Mouse (Mus musculus) liver, embryonic 12.5 days (tissue): ENCODE data around the gene 2900011O08Rik. TPM values are rescaled to one million over a fixed set of nuclear protein-coding genes. Genes with fewer than 3 reads are reported as not detected.

ENCODE experiments used
- ATAC-seq: fragments of 200-750 bp; cut with Nextera tagmentation; 2 replicates; pipeline ENCODE4 v1.8.0; 2017; ENCODE audit warnings: moderate number of reproducible peaks, mild to moderate bottlenecking, moderate library complexity
- H3K27ac ChIP-seq: fragments of 300-500 bp; sonication (generic); 2 replicates; pipeline ENCODE4 v1.5.1; 2016; ENCODE audit warnings: mild to moderate bottlenecking
- H3K27me3 ChIP-seq: fragments of 300-500 bp; sonication (generic); replicated peaks from 2 replicates; pipeline ENCODE4 v1.6.1; 2016; ENCODE audit warnings: mild to moderate bottlenecking, moderate library complexity
- H3K36me3 ChIP-seq: fragments of 300-500 bp; sonication (generic); 2 replicates; pipeline ENCODE4 v1.6.1; 2016; ENCODE audit warnings: mild to moderate bottlenecking, moderate library complexity
- H3K4me1 ChIP-seq: fragments of 300-500 bp; sonication (generic); 2 replicates; pipeline ENCODE4 v1.6.1; 2016
- H3K4me2 ChIP-seq: fragments of 300-500 bp; sonication (generic); 2 replicates; pipeline ENCODE4 v1.6.1; 2016; ENCODE audit warnings: mild to moderate bottlenecking, moderate library complexity
- H3K4me3 ChIP-seq: fragments of 300-500 bp; sonication (generic); 2 replicates; pipeline ENCODE4 v1.5.1; 2016; ENCODE audit warnings: mild to moderate bottlenecking, moderate library complexity
- H3K9ac ChIP-seq: fragments of 300-500 bp; sonication (generic); 2 replicates; pipeline ENCODE4 v1.6.1; 2016; ENCODE audit warnings: mild to moderate bottlenecking, moderate library complexity
- H3K9me3 ChIP-seq: fragments of 300-500 bp; sonication (generic); replicated peaks from 2 replicates; pipeline ENCODE4 v1.6.1; 2016; ENCODE audit warnings: mild to moderate bottlenecking, moderate library complexity
- WGBS: fragments of 180-500 bp; shearing (Covaris S2); methylation state at CpG from one replicate; pipeline ENCODE4 v1.1.7; 2016; ENCODE audit not compliant: insufficient replicate concordance; 5-methylcytosine and 5-hydroxymethylcytosine counted together
- polyA plus RNA-seq: library from polyadenylated mRNA; unstranded; fragments of >200 nt; fragmentation: Nextera tagmentation; extraction: Ambion mirVana; gene quantifications from 2 replicates; pipeline ENCODE4 v1.2.1, GENCODE M21; 2016

The 2900011O08Rik gene
- polyA plus RNA-seq, result 0.15 and 0.43 TPM in 2 replicates

GRCm38 (mm10) chr16:13986574-13987478 lies at the start of gene 2900011O08Rik, which contains the start of gene Ifitm7:
2900011O08Rik (plus strand) TSS chr16:13986604.
Ifitm7 (minus strand) TSS chr16:13986888.
- Histone ChIP-seq H3K4me3 (peak within 1 kb of the TSS; percentile 33), H3K9me3 (no peaks in the 10 kb centered on the region), H3K4me2 (peak within 1 kb of the TSS; percentile 63), H3K36me3 (no peaks in the 10 kb centered on the region), H3K27ac (no peak within 1 kb of the TSS), H3K9ac (no peak within 1 kb of the TSS), H3K27me3 (peaks cover 18% of the 10 kb centered on the region), H3K4me1 (peaks cover 5% of the 10 kb centered on the region; the same call in 1 of the 2 replicates)
- WGBS, result 4% methylated on average over 31 of the region's 31 CpGs
- peak; percentile 32; the same call in 1 of the 2 replicates for ATAC-seq

- H3K36me3 ChIP-seq, result no peaks in the 10 kb centered on the region
- H3K4me2 ChIP-seq, result peak overlapping the region; percentile 65
- peaks cover 37% of the 10 kb centered on the region for H3K27me3 ChIP-seq
- H3K9me3 ChIP-seq, result no peaks in the 10 kb centered on the region
- peak overlapping the region; percentile 52 for H3K4me3 ChIP-seq
- no peaks in the 10 kb centered on the region; the same call in 1 of the 2 replicates for H3K4me1 ChIP-seq
- 7% methylated on average over 28 of the region's 28 CpGs for WGBS
- peak; percentile 66 for ATAC-seq
- no peak overlapping the region for H3K27ac ChIP-seq
- no peak overlapping the region for H3K9ac ChIP-seq
These were observed 46.1 kb upstream of the 2900011O08Rik start for GRCm38 (mm10) chr16:13940139-13940846.

- Histone ChIP-seq H3K36me3 (no peaks in the 10 kb centered on the region), H3K27ac (no peak overlapping the region), H3K9me3 (no peaks in the 10 kb centered on the region), H3K9ac (no peak overlapping the region), H3K4me1 (no peaks in the 10 kb centered on the region; the same call in 1 of the 2 replicates), H3K4me3 (peak overlapping the region; percentile 52), H3K4me2 (peak overlapping the region; percentile 65), H3K27me3 (peaks cover 37% of the 10 kb centered on the region)
- peak; percentile 46; the same call in 1 of the 2 replicates for ATAC-seq
- 2% methylated on average over 34 of the region's 34 CpGs for WGBS
These were observed 45.5 kb upstream of the 2900011O08Rik start for GRCm38 (mm10) chr16:13940847-13941395.

- Histone ChIP-seq H3K9ac (no peak overlapping the region), H3K4me1 (no peaks in the 10 kb centered on the region; the same call in 1 of the 2 replicates), H3K36me3 (no peaks in the 10 kb centered on the region), H3K4me3 (no peak overlapping the region), H3K9me3 (no peaks in the 10 kb centered on the region), H3K27me3 (peaks cover 35% of the 10 kb centered on the region), H3K27ac (no peak overlapping the region), H3K4me2 (no peak overlapping the region)
- ATAC-seq, result no peak
- WGBS, result 12% methylated on average over 4 of the region's 4 CpGs
These were observed 42.2 kb upstream of the 2900011O08Rik start for GRCm38 (mm10) chr16:13944178-13944577.

GRCm38 (mm10) chr16:13944752-13945151 lies 41.7 kb upstream of the 2900011O08Rik start:
- Histone ChIP-seq H3K4me1 (no peaks in the 10 kb centered on the region; the same call in 1 of the 2 replicates), H3K9ac (no peak overlapping the region), H3K4me3 (no peak overlapping the region), H3K27me3 (peaks cover 29% of the 10 kb centered on the region), H3K4me2 (no peak overlapping the region), H3K36me3 (no peaks in the 10 kb centered on the region), H3K9me3 (no peaks in the 10 kb centered on the region), H3K27ac (no peak overlapping the region)
- 69% methylated on average over 5 of the region's 5 CpGs for WGBS
- no peak for ATAC-seq

- ATAC-seq, result no peak
- H3K4me2 ChIP-seq, result no peak overlapping the region
- H3K4me1 ChIP-seq, result no peaks in the 10 kb centered on the region; the same call in 1 of the 2 replicates
- H3K27me3 ChIP-seq, result peaks cover 25% of the 10 kb centered on the region
- H3K27ac ChIP-seq, result no peak overlapping the region
- no peaks in the 10 kb centered on the region for H3K36me3 ChIP-seq
- H3K9ac ChIP-seq, result no peak overlapping the region
- 50% methylated on average over 4 of the region's 4 CpGs for WGBS
- H3K9me3 ChIP-seq, result no peaks in the 10 kb centered on the region
- H3K4me3 ChIP-seq, result no peak overlapping the region
These were observed 41.3 kb upstream of the 2900011O08Rik start for GRCm38 (mm10) chr16:13945153-13945552.

- no peak overlapping the region for H3K4me2 ChIP-seq
- H3K36me3 ChIP-seq, result no peaks in the 10 kb centered on the region
- 64% methylated on average over 1 of the region's 1 CpGs for WGBS
- H3K4me3 ChIP-seq, result no peak overlapping the region
- H3K9me3 ChIP-seq, result no peaks in the 10 kb centered on the region
- H3K9ac ChIP-seq, result no peak overlapping the region
- no peak overlapping the region for H3K27ac ChIP-seq
- H3K27me3 ChIP-seq, result peaks cover 14% of the 10 kb centered on the region
- no peaks in the 10 kb centered on the region; the same call in 1 of the 2 replicates for H3K4me1 ChIP-seq
- no peak for ATAC-seq
These were observed 40.1 kb upstream of the 2900011O08Rik start for GRCm38 (mm10) chr16:13946306-13946705.

- H3K9ac ChIP-seq, result no peak overlapping the region
- no peak overlapping the region for H3K27ac ChIP-seq
- H3K36me3 ChIP-seq, result no peaks in the 10 kb centered on the region
- H3K4me2 ChIP-seq, result no peak overlapping the region
- no peak for ATAC-seq
- H3K4me1 ChIP-seq, result no peaks in the 10 kb centered on the region
- H3K9me3 ChIP-seq, result no peaks in the 10 kb centered on the region
- no peak overlapping the region for H3K4me3 ChIP-seq
- 65% methylated on average over 3 of the region's 3 CpGs for WGBS
- H3K27me3 ChIP-seq, result no peaks in the 10 kb centered on the region
These were observed 35.2 kb upstream of the 2900011O08Rik start for GRCm38 (mm10) chr16:13951245-13951644.

GRCm38 (mm10) chr16:13962053-13962452 lies 24.4 kb upstream of the 2900011O08Rik start:
- Histone ChIP-seq H3K9ac (no peak overlapping the region), H3K27ac (no peak overlapping the region), H3K4me1 (no peaks in the 10 kb centered on the region), H3K4me3 (no peak overlapping the region), H3K36me3 (no peaks in the 10 kb centered on the region), H3K4me2 (no peak overlapping the region), H3K27me3 (no peaks in the 10 kb centered on the region), H3K9me3 (no peaks in the 10 kb centered on the region)
- no peak for ATAC-seq
- 6% methylated on average over 1 of the region's 1 CpGs for WGBS

- WGBS, result 73% methylated on average over 1 of the region's 1 CpGs
- no peaks in the 10 kb centered on the region for H3K9me3 ChIP-seq
- no peak for ATAC-seq
- H3K36me3 ChIP-seq, result no peaks in the 10 kb centered on the region
- no peak overlapping the region for H3K27ac ChIP-seq
- H3K9ac ChIP-seq, result no peak overlapping the region
- no peaks in the 10 kb centered on the region for H3K27me3 ChIP-seq
- no peak overlapping the region for H3K4me2 ChIP-seq
- H3K4me1 ChIP-seq, result no peaks in the 10 kb centered on the region
- H3K4me3 ChIP-seq, result no peak overlapping the region
These were observed 17.3 kb upstream of the 2900011O08Rik start for GRCm38 (mm10) chr16:13969096-13969495.

- no peak overlapping the region for H3K9ac ChIP-seq
These were observed 14.4 kb upstream of the 2900011O08Rik start for GRCm38 (mm10) chr16:13972051-13972450.

More at GRCm38 (mm10) chr16:13972051-13972450, 14.4 kb upstream of the 2900011O08Rik start:
- H3K27me3 ChIP-seq, result no peaks in the 10 kb centered on the region
- no peak overlapping the region for H3K27ac ChIP-seq
- ATAC-seq, result no peak
- 72% methylated on average over 8 of the region's 8 CpGs for WGBS
- no peak overlapping the region for H3K4me3 ChIP-seq
- no peaks in the 10 kb centered on the region for H3K36me3 ChIP-seq
- no peak overlapping the region for H3K4me2 ChIP-seq
- H3K4me1 ChIP-seq, result no peaks in the 10 kb centered on the region
- no peaks in the 10 kb centered on the region for H3K9me3 ChIP-seq
